Mouse (Mus musculus) ovary, postnatal 36 days (tissue): ENCODE data around the gene Nrxn3.

ENCODE experiments used
- DNase-seq: peaks from one replicate; pipeline ENCODE4 v3.0.0; 2022; ENCODE audit warnings: low spot score, mixed read lengths

Nrxn3 gene

DNA sequence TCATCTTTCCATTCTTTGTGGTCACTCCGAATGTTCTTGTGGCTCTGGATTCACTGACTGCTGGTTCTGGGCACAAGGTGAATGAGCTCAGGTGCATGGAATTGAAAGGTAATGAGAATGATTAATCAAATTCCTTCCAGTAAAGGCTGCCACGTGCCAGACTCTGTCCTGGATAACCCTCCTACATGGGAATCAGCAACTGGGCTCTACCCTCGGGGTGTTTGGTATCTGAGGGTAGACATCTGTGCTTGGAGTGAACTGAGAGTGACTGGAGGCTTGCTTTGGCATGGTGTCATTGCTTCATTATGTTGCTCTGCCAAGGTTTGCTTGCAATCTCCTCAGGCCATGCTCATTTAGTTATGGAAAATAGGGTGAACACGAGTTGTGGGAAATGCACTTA lies 209.0 kb downstream of the Nrxn3 start:
- DNase-seq = no peak

DNA sequence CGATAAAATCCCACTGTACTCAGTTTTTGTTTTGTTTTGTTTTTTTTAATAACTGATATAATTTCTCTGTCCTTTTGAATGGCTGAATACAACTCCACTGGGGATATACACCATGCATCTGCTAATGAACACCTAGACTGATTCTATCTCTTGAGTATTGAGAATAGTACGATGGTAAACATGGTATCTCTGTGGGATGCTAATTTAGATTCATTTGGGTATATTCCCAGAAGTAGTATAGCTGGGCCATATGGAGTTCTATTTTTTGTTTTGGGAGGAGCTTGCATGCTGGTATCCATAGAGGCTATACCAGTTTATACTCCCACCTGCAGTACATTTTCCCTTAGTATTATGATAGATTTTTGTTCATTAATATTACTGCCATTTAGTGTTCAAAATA lies 217.0 kb downstream of the Nrxn3 start:
- DNase-seq = no peak

DNA sequence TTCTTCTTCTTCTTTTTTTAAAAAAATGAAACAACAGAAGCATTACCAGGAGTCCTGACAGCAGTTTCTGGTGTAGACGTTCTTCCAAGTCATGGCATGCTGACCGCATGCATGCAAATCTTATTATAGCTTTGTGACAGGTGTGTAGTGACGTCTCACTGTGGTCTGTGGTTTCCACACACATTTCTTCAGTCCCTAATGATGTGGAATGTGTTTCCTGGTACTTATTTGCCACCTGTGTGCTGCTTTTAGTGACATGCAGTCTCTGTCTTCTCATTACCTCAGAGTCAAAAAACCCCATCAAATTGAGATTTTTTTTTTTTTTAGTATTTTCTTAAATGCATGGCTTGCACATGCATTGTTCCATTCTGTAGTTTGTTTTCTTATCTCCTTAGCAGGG lies 222.3 kb downstream of the Nrxn3 start:
- DNase-seq = no peak

DNA sequence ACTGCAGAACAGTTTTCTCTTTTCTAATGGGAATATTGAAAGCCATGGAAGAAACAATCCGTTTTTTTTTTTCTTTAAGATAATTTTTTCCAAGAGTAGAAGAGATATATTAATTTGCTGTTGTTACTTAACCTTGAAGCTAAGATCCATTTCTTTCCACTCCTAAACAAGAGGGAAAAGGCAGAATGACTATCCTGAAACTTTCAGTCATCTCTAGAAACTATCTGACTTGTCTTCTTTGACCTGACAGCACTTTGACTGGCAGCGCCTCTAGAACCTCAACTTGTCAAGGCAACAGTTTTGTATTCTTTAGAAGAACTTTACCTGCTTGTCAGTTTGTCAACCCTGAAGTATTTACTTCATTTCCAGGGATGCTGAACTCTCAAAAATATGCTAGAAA lies 227.2 kb downstream of the Nrxn3 start:
- DNase-seq = no peak

DNA sequence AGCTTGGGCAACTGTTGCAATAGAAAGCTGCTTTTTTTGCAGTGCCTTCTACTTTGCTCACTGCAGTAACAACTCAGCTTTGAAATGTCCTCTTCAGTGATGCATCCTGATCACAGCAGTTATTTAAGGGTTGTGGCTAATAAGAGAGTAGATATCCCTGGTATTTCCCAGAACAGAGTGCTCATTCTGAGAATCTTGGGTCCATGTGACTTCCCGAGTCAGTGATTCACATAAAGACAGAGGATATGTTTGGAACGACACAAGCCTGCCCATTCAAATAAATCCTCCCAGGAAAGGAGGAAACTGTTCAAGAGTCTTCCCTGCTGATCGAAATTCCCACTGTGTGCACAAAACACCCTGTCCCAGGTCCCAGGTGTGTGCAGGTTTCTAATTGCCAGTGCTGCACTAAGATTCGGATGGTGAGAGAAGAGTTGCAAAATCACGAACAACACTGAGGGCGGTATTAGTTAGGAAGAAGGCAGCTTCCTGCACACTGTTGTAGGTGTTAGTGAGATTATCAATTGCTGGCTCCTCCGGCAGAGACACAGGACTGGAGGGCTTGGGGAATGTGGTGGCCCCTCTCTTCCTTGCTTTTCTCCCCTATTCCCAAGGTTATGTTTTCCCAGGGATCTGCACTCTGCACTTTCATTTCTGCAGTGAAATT lies 230.4 kb downstream of the Nrxn3 start:
- no peak for DNase-seq

DNA sequence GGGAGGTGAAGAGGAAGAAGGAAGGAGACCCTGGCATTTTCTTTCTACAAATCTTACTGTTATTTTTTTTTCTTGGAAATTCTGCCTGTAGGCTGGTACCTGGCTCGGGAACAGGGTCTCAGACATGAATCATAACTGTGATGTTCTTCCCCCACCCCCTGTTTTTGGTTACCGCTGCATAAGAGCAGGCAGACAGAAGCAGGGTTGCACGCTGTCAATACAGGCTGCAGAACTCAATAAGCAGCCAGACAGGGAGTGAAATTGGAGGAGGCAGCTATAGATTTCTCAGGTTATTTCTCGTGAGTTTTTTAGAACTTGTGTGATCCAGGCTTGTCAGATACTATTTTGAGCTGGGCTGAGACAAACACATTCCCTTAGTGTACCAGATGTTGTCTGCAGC lies 231.1 kb downstream of the Nrxn3 start:
- DNase-seq = no peak

DNA sequence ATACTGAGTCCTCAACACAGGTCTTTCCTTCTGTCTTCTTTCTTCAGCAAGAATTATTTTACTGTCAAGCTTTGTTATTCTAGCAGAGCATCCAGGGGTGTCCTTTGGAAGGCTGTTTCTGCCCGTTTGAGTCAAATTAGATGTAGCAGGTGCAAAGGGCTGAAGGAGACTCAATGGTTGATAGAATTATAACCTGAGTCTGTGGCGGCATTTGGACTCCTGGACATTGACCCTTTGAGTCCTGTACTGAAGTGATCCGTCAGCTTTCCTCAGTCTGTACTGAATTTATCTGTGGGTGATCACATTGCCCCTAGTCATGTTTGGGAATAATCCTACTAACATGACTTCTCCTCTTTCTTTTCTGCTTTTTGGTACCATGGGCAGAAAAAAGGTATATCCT lies 234.8 kb downstream of the Nrxn3 start:
- DNase-seq = no peak

DNA sequence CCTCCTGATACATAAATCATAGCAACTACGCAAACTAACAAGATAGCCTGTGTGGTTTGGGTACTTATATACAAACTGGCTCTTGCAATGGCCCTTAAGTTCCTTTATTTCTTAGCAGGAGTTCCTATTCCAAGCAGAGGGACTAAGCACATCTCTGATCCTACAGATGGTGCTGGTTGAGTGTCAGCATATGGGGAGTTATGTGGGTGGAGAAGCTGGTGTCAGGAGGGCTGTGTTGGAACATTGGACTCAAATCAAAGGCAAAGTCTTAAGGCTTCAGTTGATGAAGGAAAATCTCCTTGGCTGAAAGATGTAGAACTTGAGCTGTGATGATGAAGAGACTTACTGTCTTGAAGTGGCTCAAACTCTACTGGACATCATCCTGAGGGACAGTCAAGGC lies 238.1 kb downstream of the Nrxn3 start:
- DNase-seq = no peak

DNA sequence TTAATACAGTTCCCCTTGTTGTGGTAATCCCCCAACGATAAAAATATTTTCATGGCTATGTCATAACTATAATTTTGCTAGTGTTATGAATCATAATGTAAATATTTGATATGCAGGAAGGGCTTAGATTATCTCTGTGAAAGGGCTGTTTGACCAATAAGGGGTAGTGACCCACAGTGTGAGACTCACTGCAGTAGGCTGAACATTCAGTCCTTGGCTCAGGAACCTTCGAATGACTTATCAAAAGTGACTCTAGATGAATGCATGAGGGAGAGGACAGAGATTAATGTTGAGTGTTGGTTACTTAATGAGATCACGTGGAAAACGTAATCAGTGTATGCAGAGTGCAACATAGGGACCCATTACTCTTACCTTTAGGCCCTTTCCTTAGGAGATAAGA lies 243.7 kb downstream of the Nrxn3 start:
- no peak for DNase-seq

DNA sequence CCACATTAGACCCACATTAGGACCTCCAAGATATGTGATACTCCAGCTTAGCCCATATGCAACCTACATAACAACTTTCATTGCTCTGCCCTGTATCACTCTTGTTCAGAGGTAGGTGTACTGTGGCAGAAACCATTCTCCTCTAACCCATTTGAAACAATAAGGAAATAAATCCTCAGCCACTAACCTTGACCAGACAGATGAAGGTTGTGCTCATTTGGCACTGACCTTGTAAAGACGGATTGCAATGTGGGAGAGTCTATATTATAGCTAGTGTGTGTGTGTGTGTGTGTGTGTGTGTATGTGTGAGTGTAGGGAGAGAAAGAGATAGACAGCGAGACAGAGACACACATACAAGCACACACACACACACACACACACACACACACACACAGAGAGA lies 253.9 kb downstream of the Nrxn3 start:
- no peak for DNase-seq

DNA sequence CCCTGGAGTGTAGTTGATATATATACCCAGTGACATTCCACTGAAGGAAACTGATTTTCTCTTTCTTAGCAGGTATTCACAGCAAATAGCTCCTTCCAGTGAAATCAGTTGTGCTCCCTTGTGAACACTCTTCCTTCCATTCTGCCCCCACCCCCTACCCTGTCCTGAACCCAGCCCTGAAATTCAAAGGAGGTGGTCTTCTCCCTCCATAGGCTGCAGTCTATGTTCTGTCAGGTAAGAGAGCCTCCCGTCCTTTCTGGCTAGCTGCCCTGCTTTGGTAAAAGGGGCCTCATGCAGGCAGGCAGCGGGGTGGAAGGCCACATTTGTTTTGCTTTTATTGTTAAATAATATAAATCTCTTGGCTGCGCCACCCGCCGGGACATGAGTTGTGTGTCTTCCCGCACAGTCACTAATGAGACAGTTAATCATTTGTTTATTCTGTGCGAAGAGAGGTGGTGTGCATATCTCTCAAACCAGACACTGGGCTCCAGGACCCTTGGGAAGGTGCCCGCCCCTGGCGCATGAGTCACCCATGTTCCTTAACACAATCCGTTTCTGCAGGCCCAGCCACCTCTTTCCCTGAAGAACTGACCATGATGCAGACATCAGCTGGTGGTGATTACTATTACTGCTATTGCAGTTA lies 261.1 kb downstream of the Nrxn3 start:
- DNase-seq = peak; percentile 4

DNA sequence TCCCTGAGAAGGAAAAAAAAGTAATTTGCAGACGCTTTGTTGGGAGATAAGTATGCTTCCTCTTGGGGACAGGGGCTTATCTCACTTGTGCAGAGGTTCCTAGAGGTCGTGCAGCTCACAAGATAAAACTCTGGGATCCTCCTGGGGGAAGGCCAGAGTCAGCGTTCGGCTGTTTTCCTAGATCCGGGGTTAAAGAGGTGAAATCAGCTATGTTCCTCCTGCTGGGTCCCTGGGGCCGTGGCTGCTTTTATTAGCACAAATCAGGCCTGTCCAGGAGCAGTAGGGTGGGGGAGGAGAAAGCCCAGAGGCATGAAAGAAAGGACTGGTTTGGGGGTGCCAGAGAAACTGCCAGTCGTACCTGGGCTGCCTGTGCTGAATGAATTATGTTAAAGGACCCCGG lies 261.7 kb downstream of the Nrxn3 start:
- DNase-seq = no peak

DNA sequence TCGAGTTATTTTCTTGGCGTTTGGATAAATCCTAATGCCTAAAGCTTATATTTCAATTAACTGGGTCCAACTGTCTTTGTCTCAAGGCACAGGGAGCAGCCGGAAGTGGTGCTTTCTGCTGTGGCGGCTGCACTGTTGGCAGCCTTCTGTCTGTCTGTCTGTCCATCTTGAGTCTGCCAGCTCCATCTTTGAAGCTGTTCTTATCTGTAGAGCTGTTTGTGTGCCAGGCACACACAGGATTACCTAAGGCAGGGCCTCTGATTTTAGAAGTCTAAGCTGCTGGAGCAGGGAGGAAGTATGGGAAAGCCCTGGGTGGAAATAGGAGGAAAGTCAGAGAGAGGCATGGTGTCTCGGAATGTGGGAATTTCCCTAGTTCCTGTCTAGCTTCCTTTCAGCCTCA lies 262.1 kb downstream of the Nrxn3 start:
- DNase-seq = no peak

DNA sequence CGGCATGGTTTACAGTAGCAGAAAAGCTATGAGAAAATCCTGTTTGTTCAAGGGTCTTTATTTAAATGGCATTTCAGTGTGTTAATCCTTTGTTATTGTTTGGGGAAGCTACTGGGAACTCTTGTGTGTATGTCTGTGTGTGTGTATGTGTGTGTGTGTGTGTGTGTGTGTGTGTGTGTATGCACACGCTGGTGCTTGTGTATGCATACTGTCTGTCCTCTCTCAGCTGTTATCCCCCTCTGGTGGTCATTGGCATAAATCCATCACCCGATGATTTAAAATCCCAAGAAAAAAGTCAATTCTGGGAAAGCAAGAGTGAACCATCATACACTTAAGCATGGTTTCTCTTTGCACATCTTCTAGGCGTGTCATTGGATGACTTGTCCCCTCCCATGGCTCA lies 264.4 kb downstream of the Nrxn3 start:
- DNase-seq = no peak

DNA sequence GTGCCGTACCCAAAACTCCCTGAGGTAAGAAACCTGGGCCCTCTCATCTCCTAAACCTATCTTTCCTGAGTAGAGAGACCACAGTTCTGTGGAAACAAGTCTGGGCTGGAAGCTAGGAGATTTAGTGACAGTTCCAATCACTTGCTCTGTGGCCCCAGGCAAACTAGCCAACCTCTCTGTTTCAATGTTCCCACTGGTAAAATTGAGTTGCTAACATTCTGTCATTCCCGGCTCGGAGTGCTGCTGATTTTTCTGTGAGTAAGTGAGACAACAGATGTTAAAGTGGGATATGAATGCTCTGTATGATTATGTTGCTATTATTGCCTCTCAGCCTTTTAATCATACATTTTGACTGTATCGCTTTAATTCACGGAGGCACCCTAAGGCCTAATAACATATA lies 268.1 kb downstream of the Nrxn3 start:
- no peak for DNase-seq

DNA sequence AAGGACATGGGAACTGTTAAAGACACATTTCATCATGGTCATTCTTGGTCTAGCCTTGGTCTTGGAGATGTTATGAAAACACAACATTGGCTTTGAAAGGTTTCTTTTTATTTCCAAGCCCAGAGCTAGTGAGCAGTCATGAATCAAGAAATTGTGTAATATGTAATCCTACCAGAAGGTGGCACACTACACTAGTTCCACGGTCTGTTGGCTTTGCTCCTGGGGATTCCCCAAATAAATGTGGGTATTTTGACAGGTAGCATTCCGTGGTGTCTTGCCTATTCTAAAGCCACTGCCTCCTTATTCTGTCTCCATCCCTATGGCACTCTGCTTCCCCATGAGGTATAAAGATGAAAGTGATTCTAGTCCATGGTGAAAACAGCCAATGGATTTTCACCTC lies 269.5 kb downstream of the Nrxn3 start:
- no peak for DNase-seq

DNA sequence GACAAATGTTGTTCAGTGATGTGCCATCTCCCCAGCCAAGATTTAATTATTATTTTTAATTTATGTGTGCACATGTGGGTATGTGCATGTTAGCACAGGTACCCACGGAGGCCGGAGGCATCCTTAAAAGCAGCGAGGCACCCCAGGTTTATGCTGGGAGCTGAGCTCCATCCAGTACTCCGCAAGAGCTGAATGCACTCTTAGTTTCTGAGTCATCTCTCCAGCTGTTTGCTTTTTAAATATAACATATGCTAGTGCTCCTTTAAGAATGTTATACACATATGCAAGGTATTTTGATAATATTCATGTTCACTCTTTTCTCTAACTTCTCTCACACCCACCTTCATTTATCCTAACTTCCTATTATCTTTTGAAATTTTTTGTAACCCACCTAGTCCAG lies 271.1 kb downstream of the Nrxn3 start:
- no peak for DNase-seq

DNA sequence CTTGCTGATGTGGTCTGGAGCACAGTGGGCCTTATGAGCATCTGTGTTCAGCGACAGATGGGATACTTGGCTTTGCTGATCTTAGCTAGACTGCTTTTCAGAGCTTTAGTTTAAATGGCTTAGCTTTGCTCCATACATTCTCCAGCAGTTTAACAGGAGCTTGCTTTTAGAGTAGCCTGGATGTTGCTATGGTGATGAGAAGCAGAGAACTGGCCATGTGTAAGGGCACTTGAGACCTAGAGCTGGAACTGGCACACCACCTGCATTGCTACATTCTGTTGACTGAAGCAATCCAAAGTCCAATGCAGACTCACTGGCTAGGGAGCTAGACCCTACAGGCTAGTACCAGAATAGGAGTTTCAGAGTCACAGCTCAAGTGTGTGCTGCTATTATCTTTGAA lies 293.8 kb downstream of the Nrxn3 start:
- DNase-seq = no peak

DNA sequence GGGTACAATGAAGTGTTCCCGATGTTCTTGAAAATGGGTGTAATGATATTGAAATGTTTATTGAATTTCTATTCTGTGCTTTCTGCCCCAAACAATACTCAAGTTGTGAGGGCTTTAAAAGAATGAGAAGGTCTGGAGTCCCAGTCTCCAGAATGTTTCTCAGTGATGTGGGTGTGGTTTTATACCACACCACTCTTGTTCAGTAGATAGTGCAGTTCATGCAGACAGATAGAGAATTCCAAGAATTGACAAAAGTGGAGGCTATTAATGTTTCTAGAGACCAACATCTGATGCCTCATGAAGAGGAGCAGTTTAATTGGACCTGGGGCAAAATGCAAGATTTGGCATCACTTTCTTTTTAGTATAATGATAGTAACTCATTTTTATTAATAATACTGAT lies 302.5 kb downstream of the Nrxn3 start:
- DNase-seq = no peak

DNA sequence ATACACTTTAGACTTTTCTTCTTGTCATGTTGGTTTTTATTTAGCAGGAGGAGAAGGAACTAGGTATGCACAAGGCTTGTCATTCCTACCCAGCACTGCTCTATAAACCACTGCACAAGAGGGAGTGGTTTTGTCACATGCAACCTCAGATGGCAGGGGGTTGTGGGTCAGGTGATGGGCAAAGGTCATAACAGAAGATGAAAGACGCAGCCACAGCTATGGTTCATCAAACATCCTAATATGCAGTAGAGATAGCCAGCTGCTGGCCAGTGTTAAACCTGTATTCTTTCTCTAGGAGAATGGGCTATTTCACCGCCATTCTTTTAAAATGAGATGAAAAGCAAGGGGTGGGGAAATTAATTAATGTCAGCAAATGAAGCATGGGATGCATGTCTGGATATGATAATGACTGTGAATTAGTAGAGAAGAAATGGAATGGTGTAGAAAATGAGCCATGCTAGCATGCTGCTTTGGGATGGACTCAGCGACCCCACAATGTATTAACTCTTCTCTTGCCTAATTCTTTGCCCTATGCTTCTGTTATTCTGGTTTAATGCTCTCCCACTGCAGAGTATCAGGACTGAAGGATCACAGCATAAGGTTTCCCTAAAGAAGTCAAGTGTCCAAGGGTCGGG lies 313.4 kb downstream of the Nrxn3 start:
- no peak for DNase-seq

DNA sequence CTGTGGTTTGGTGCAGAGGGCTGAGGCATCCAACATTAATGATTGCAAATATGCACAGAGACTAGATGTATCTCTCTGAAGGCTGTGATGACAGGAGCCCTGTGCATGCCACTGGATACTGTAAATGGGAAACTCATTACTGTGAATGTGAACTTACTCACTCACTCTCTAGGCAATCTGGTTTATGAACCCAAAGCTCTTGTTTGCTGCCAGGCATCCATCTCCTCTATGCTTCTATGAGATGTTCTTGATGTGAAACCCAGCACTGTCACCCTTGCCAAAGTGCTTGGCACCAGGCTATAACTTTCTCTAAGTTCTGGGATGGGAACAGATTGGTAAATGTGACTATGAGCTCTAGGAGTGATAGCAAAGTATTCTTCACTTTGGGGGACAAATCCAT lies 317.5 kb downstream of the Nrxn3 start:
- DNase-seq = no peak

DNA sequence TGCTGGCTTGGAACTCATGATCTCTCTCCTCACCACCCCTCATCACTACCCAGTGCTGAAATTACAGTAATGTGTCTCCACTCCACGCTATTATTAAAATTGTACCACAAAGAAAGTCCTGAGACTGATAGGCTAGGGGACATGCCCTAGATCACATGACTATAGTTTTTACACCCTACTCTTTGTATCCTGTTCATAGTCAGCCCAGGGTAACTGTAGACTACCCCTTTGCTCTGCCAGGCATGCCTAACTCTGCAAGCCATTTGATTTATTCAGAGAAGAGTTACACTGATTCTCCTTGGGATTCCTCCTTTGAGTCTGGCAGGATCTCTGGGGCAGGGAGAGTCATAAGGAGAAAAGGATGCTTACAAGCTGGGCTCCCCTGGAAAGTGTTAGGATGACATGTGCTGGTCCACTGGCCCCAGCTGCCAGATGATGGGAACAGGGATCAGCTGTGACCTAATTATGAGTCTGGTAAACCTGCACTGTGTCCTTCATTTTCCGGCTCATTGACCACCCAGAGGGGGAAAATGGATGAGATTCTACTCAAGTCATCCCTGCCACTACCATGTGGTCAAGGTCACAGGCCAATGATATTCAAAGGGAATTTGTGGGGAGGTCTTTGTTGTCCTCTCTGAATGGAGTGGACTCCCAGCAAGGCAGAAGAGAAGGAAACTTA lies 318.9 kb downstream of the Nrxn3 start:
- DNase-seq = no peak

DNA sequence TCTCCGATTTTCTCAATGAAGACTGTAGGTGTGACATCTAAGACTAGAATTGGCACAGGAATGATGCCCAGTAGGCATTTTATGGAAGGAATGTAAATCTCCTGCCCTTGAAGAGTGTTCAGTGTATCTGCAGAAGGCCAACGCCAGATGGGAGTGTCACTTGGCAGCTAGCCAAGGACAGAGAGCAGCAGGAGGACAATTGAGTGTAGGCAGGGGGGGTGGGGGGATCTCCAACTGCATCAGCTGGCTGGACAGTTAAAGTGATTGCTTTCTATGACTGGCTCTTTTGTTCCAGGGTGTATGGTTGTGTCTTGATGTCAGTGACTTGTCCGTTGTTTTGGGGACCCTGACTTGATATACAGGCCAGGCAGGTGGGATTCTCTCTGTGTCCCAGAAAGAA lies 326.6 kb downstream of the Nrxn3 start:
- DNase-seq = peak; percentile 36
